Mouse (Mus musculus) spleen, adult 2 months (tissue): ENCODE measurements around the gene Trub2.

Experiments used
- CTCF ChIP-seq: fragments of 200-500 bp; IDR thresholded peaks from 2 replicates; pipeline ENCODE4 v1.5.1; 2011; ENCODE audit warnings: mild to moderate bottlenecking, inconsistent platforms; ENCODE audit not compliant: insufficient read depth, insufficient read length, insufficient replicate concordance; ENCODE audit errors: extremely low read depth
- POLR2A ChIP-seq: fragments of 200-500 bp; IDR thresholded peaks from 2 replicates; pipeline ENCODE4 v1.6.1; 2011; ENCODE audit warnings: low read depth, low read length, inconsistent platforms

GRCm38 (mm10) chr2:29718581-29718980 lies 69.7 kb downstream of the Trub2 start:
- TF ChIP-seq CTCF (no peak), POLR2A (no peak)
